Mouse (Mus musculus): ENCODE measurements around the gene Mroh7. TPM values are rescaled to one million over a fixed set of nuclear protein-coding genes. Genes with fewer than 3 reads are reported as not detected.
"Not testable (repeated sequence)": the region's sequence is repeated elsewhere in the genome, so short reads cannot be mapped to it uniquely, and the experiment has no call there.

The Mroh7 gene
- 1 to 10 TPM in 1 of 2 experiments, under 1 TPM in 1; 0.16 to 1.1 TPM for total RNA-seq (2021)

DNA sequence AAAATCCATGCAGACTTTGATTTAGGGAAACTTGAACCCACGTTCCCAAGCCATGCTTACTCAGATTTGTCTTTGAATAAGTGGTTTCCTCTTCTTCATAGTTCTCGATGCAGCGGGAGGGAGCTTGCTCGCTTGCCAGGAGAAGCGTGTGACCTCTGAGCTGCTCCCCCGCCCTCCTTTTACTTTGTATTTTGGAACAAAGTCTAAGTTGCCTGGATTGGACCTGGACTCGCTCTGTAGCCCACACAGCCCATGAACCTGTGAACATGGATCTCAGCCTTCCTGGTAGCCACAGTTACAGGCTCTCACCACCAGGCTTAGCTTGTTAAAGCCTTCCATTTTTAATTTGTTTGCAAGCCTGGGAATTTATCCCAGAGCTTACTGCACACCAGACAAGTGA, at the start of gene Mroh7:
TSS of gene Mroh7 (minus strand) at position 112 of the 400 bp plus-strand sequence.
- DNase-seq = no peak

DNA sequence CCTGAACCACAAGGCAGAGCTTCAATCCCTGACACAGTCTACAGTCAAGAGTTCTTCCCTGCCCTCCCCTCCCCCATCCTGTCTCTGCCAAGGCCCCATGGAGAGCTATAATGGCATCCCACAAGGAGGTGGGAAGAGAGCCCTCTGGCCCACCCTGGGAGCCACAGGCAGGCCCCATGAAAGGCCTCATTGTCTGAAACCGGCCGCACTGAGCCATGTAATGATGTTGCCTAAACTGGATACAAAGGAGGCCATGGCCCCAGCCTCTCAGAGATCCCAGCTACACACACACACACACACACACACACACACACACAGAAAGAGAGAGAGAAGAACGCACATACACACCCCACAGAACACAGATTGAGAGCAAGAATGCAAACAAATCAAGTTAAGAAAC, 49.3 kb upstream of the Mroh7 start:
- DNase-seq = no peak

DNA sequence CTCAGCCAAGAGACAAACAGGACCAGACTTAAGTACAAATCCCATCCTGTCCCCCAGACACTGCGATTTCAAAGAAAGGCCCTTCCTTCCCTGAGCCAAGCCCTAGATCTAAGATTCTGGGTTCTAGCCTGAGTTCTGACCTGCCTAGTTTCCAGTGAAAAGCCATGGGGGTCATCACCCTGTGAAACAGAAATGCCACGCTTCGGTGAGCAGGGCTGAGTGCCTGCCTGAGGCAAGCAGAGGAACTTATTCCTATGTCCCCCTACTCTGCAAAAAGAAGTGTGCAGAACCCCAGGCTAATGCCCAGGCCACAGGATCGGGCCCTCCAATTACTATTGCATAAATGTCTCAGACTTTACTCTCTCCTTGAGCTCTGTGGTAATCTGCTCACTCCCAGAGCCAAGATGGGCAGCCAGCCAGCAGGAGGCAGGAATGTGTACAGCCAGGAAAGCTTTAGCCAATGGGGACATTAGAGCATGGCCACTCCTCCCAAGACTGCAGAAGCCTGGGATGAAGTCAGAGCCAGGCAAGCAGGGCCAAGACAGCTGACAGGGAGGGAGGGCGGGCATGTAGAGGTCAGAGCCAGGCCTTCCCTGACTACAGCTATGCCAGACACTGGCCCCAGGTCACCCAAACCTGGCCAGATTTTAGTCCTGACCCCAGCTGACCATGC, 47.5 kb upstream of the Mroh7 start:
- DNase-seq = peak; percentile 95

DNA sequence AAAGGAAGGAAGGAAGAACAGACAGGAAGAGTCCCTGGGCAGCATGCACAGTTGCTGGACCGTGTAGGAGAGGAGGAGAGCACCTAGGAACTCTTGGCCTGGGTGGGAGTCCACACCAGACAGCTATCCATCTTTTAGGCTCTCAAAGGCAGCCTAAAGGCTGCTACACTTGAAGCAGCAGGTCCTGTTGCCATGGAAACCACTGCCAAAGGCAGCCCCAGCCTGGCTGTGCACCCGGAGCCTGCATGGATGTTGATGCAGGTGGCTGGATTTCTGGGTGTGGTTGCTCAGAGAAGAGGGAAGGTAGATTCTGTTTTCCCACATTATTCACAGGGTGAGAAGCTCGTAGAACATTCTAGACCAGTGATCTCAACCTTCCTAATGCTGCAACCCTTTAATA, 46.3 kb upstream of the Mroh7 start:
- DNase-seq = no peak

DNA sequence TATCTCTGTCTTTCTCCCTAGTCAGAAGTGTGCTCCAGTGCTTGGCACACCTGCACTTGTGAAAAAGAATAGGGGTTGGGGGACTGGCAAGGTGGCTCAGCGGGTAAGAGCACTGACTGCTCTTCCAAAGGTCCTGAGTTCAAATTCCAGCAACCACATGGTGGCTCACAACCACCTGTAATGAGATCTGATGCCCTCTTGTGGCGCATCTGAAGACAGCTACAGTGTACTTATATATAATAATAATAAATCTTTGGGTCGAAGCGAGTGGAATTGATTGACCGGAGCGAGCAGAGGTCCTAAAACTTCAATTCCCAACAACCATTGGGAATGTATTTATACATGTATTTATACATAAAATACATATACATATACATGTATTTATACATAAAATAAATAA, 45.0 kb upstream of the Mroh7 start:
- DNase-seq = not testable (repeated sequence)

DNA sequence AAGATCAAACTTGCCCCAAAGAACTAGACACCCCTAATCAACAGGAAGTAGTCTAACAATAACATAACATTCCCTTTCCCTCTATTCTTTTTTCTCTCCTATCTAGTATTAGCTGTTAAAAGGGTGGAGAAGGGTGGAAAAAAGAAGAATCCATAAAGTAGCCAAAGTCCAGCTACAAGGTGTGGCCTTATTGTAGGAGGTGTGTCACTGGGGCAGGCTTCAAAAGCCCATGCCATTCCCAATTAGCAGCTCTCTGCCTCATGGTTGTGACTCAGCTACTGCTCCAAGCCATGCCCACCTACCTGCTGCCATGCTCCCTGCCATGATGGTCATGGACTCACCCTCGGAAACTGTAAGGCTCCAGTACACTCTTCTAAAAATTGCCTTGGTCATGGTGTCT, 41.8 kb upstream of the Mroh7 start:
- no peak for DNase-seq

DNA sequence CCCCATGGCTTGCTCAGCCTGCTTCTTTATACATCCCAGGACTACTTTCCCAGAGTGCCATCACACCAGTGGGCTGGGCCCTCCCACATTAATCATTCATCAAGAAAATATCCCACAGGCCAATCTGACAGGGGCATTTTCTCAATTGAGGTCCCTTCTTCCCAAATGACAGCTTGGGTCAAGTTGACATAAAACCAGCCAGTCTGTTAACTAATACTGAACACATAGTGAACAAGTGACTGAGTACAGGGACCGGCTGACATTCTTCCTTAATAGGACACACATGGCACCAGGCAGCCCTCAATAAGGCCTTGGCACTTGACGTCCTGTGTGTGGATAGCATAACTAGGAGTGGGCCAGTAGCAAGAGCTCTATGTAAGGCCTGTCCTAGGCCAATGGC, 38.6 kb upstream of the Mroh7 start:
- no peak for DNase-seq

DNA sequence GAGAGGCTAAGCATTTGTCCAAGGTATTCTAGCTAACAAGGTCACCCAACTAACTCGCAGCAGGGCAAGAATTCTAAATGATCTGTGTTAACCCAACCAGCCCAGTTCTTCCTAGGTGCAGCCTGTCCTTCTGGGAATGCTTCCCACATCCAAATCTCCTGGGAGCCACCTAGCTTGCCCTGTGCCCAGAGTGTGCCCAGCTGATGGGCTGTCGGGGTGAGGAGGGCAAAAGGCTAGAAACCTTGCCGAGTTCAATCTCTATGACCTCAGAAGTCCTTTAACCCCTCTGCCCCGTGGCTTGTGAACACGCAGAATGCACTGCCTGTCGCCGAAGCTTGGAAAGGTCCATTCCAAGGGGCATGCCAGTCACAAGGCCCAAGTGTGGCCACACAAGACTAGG, 33.4 kb upstream of the Mroh7 start:
- no peak for DNase-seq

DNA sequence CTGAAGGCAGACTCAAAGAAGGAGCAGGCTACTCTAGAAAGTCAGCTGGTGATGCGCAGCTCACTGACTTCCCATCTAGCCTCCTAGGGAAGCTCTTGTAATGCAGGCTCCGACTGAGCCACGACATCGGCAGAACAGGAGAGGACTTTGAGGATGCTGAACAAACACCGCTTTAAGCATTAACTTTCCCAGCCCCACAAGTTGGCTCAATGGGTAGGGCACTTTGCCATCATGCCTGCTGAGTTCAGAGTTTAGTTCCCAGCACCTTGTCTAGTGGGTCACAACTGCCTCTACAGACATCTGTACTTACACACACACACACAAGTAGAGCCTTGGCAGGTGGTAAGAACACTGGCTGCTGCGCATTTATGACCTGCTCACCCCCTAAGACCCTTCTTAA, 21.0 kb upstream of the Mroh7 start:
- no peak for DNase-seq

DNA sequence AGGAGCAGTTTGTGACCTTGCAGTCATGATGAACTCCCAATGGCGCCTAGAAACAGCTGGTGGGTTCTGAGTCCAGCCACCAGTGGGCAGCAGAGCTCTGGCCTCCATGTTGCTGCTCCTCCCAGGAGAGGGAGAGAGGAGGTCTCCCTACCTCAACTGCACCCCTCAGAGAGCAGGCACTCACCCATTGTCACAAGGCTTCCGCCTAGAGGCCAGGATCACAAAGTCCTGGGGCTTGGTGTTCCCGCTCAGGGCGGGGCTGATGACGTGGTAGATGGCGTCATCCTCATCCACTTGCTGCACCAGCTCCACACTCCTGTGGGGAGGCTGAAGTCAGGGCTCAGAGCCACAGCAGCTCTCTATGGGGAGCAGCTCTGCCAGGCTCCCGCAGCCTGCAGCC, 19.0 kb upstream of the Mroh7 start:
- peak; percentile 74 for DNase-seq

DNA sequence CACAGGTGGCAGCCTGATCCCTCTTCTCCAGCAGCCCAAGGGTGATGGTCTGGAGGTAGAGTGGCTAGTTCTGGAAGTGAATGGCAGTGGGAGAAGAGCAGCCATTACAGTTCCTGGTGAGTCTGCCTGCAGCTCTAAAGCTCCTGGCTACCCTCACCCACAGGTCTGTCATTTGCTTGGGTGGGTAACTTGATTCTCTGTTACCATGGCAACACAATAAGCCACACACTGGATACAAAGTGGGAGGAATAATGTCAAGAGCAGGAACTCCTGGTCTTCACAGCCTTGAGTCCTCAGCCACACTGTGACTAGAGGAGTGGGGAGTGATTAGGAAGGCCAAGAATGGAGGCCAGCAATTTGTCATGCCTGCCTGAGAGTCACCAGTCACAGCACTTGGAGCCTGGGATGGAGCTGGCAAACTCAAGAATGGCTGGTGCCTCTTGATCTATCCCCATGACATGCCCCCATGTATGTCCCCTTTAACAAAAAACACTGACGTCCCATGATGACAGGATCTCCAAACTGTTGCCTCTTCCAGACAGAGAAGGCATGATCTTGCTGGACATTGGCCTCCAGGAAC, 16.4 kb upstream of the Mroh7 start:
- DNase-seq = no peak

DNA sequence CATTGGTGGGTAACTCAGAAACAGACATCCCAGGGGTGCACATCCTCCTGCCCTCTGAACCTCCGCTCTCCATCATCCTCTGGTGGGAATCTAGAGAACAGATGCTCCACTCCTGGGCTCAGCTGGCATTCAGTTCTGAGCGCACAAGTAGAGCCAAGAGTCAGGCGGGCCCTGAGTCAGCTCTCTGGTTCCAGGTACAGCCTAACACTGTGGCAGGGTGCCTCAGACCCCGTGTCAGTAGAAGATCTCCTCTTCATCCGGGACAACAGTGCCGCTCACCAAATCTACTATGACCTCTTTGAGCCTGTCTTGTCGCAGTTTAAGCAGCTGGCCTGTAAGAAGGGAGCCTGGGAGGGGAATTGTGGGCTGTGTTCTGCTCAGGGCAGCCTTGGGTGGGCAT, 15.1 kb upstream of the Mroh7 start:
- DNase-seq = no peak

DNA sequence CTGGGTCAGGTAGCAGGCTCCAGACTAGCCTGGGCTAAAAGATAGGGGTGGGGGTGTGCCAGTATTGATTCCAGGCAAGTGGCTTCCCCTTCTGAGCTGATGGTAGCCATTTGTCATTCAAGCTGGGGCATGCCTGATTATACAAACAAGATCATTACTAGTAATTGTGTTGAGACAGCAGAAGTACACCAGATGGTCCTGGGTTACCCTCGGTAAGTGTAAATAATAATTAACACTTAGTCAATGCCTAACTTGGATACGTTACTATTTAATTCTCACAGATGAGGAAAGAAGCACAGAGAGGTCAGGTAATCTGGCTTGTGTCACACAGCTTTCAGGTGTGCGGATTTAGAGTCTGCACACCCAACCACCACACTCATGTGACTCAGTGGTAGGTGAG, 7.2 kb upstream of the Mroh7 start:
- DNase-seq = no peak

DNA sequence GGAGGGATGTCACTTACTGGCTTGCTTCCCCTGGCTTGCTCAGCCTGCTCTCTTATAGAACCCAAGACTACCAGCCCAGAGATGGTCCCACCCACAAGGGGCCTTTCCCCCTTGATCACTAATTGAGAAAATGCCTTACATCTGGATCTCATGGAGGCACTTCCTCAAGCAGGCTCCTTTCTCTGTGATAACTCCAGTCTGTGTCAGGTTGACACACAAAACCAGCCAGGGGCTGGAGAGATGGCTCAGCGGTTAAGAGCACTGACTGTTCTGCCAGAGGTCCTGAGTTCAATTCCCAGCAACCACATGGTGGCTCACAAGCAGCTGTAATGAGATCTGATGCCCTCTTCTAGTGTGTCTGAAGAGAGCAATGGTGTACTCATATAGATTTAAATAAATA, 6.2 kb upstream of the Mroh7 start:
- DNase-seq = not testable (repeated sequence)

DNA sequence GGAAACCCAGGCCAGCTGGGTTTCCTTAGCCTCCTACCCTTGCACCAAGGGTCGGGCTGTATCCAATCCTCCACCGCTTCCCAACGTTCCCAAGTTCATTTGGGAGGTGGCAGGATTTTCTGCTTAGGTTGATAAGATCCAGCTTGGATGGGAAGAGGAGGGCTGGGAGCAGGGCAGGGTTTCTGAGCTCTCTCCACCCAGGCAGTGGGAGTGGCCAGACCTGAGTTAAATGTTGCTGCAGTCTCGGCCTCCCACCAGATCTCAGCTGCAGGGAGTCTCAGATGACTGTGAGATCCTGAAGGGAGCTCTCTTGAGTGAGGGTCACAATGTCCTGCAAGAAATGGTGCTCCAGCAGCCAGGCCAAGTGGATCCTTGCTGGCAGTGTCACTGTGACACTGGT, 2.9 kb upstream of the Mroh7 start, which contains the start of gene Fam151a:
TSS of gene Fam151a (plus strand) at position 254 of the 400 bp plus-strand sequence.
- DNase-seq = no peak

DNA sequence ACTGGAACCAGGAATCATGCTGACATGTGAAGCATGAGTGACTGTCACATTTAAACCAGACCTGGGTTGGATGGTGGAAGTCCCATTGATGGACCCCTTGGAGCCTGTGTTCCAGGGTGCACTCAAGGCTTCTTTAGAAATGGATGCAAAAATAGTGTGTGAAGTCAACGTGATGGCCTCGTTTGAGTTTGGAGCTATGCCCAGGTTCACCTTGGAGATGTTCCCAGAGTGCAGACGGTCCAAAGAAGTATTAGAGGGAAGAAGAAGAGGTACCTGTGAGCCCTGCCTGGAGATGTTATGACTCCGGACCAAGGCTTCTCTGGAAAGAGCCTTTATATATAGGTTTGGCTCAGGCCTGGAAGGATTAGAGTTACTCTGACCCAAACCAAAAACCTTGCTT, 10.1 kb downstream of the Mroh7 start:
- DNase-seq = no peak

DNA sequence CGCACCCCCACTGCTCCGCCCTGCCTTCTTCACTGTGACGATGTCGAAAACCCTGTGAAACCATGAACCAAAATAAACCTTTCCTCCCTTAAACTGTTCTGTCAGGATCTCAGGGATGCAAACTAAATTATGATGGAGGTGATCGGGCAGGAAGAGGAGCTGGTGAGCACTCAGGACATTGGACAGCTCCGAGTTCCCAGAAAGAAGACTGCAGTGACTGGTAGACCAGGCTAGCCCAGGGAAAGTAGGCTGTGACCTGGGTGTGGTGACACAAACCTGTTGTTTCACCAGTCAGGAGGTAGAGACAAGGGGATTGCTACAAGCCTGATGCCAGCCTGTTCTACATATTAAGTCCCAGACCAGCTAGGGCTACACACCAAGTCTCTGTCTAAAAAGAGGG, 17.1 kb downstream of the Mroh7 start:
- DNase-seq = no peak

DNA sequence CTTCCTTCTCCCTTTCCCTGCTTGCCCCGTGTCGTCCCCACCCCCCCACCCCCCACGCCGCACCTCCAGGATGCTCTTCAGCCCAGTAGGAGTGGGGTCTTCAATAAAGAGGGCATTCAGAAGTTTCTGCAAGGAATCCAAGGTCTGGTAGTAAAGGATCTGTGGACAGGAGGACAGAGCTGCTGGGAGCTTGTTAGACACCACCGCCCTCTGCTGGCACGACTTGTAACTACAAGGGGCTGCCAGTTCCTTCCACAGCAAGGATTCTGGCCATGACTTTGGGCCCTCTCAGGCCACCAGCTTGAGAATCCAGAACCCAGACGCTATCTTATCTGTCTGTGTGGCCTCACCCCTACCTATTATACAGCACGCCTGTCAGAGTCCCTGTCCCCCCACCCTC, 22.3 kb downstream of the Mroh7 start:
- peak; percentile 89 for DNase-seq

DNA sequence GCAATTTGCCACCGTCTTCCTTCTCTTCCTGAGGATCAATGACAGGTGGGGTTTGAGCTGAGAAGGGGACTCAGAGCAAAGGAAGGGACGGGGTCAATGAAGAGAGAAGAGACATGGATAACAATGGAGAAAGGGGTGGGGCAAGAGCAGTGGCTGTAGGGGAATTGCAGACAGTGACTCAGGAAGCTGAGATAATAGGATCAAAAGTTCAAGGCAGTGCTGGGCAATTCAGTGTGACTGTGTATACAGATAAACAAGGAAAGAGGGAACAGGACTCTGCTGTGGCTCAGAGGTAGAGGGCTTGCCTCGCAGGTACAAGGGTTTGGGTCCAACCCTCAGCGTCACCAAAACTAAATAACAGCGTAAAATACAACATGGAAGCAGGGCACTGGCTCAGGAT, 22.8 kb downstream of the Mroh7 start:
- DNase-seq = no peak

DNA sequence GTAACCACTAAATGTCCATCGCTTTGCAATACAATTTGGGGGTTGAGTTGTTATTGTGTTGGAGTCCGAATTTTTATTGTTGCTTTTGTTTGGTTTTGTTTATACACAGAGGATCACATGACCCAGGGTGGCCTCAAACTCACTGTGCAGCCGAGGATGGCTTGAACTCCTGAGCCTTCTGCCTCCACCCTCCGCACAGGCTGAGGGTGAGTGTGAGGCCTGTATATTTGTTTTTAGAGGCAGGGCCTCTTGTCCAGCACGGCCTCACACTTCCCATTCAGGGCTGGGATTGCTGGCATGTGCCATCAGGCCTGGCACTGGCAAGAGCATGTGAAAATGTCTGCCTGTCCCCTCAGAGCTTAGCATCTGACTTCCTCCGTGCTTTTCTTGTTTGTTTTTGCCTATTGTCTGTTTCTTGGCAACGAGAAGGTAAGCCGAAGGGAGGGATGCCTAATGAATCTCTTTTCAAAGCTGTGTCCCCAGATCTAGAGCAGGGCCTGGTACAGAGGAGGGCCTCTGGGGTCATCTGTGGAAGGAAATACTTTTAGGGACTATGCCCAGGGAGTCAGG, 25.5 kb downstream of the Mroh7 start:
- no peak for DNase-seq

DNA sequence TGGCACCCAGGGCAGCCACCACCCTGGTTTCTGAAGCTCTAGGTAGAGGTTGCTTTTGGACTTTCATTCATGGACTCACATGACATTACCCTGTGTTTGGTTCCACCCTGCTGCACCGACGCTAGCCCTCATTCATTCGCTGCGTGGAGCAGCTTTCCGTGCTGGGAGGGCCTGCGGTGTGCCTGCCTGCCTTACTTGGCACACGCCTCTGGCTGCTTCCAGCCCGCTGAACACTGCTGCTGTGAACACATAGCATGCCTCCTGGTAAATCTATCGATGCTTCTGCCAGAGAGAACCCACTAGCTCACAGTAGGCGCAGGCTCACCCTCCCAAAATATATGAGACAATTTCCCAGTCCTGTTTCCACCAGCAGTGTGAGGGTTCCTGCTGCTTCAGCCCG, 26.3 kb downstream of the Mroh7 start:
- no peak for DNase-seq

DNA sequence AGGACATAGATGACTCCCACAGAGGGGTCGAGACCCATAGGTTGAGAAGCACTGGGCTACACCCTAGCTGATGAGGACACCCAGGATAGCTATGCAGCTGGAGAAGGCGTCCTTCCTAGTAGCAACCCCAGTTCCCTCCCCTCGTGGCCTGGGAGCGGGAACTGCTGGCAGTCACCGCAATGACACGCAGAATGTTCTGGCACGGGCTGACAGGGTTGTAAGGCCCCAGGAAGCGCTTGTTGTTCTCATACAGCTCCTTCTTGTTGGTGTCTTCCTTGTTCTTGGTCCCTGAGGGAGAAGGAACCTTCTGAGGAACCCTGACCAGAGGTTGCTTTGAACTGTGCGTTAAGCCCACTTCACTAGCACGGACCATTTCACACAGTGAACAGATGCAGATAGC, 26.8 kb downstream of the Mroh7 start:
- no peak for DNase-seq

DNA sequence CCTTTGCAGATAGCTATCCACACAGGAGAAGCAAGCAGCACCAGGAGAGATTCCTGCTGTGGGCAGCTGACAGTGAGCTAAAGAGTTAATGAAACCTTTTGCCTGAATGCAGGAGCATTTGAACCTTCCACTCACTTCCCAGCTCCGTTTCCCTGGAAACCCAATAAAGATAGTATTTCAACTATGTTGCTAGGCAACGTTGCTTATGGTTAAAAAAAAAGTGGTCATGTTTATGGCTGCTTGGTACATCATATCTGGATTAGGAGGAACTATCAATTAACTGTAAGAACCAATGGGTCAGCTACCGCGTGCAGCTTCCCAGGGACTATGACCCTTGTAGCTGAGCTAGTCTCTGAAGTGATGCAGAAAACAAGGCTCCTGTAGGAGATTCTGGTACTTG, 29.9 kb downstream of the Mroh7 start:
- DNase-seq = no peak

DNA sequence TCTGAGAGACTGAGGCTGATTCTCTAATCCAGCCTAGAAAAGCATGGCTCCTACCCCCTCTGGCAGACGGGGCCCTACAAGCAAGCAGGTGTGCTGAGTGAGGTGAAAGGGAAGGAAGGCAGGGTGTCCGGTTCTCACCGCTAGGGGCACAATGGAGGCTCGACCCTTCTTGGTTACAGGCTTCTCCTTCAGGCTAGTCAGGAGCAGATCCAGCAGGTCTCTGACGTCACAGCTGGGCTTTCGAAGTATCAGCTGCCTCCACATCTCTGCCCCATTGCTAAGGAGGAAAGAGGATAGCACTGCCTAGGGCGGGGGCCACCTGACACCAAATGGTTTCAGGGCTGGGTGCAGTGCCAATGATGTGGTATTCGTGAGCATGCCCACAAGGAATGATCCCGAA, 30.7 kb downstream of the Mroh7 start:
- DNase-seq = no peak

Data from heart, postnatal 4 days (tissue).